Mouse (Mus musculus) v-Abl transformed pro-B cells (cell line): Measurements from ENCODE around the gene Phactr1.

Experiments
- in situ Hi-C, 2 experiments: fragments of 400-800 bp; cut with MboI; formaldehyde crosslinking; loops; one replicate each; pipeline ENCODE4 v1.15.1; 2025; ENCODE audit not compliant: unreplicated experiment in 2 of 2

Gene Phactr1

DNA sequence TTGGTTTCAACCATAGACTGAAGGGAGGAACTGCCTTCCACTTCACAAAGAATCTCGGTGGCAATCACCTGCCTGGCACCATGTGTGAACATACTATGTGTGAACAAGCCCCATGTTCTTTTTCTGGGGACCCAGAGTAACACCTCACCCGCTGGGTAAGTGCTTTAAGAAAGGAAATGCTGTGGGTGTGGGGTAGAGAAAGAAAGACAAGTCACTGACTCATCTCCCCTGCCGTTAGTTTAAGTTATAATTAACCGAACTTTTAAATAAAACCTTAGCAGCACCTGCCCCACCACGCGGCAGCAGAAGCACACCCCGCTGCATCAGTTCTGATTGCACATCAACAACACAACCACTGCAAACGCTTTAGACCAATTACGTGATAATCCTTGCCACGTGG, 171.7 kb downstream of the Phactr1 start:
- in situ Hi-C loops: no loop called here

DNA sequence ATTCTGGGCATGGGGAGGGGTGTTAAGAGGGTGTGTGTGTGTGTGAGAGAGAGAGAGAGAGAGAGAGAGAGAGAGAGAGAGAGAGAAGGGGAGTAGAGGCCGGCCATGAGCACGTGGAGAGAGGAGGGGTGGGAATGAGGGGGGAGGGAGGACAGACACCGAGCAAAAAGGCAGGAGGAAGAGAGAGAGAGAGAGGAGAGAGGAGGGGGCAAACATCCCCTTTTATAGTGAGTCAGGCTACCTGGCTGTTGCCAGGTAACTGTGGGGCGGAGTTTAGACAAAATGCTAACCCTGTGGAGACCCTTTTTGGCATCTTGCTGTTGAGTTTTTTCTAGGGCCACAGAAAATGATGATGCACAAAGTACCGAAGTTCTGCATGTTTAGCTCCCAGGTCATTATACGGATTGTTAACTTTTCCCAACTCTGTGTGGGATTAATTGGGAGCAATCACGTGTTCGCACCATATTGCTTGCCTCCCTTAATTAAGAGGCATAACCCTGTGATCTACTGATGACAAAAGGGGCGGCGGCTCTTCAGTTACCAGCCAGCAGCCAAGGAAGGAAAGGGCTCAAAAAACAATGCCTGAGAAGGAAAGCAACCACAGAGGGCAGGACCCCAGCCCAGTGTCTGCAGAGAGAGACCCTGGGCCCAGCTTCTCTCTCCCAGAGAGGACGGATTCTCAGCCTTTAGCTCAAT, 173.6 kb downstream of the Phactr1 start:
- in situ Hi-C loops: no loop called here

DNA sequence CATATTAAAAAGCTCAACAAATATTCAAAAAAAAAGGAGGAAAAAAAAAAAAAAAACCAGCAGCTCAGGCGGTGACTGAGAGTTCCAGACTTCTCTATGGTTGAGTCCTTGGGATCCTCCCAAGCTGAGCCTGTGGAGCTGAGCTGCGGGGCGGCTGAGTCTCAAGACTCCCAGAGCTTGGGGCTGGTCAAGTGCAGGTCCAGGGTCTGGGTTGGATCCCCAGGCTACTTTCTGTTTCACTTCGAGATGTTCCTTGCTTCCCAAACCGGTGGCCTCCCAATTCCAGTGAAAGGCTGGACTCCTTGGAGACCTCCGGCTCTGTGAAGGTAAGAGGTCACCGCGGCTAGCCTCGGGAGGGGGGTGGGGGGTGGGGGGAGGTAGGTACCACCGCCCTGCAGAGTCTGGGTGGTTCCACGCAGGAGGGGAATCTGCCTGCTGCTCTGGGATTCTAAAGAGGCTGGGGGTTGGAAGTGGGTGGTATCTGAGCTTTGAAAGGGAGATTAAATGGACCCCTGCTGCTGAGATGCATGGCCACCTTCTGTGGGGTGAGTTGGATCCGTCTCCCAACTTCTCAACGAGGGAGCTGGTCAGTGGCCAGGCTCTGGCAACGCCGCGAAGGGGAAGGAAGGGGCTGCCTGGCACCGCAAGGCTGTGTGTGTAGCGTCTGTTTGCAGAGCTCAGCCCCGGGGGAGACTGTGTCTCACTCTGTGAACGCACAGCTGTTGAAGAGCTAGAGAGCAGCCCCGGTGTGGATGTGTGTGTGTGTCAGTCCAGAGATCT, 185.9 kb downstream of the Phactr1 start:
- in situ Hi-C loops: no loop called here

DNA sequence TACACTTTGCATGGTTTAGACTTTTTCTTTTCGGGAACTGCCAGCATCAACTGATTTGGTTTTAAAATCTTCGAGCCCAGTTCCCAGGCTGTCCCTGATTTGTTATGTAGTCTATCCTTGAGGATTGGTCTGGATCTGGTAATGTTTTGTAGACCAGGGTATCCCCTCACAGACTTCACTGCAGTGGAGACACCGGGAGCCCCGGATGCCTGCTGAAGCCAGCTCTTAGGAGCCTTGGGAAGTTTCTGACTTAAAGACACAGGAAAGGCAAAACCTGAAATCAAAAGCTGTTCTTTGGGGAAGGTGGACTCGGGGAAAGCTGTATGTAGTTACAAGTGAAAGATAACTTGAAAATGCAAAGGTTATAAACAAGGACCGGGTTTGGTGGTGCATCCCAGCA, 186.6 kb downstream of the Phactr1 start:
- in situ Hi-C loops: no loop called here

DNA sequence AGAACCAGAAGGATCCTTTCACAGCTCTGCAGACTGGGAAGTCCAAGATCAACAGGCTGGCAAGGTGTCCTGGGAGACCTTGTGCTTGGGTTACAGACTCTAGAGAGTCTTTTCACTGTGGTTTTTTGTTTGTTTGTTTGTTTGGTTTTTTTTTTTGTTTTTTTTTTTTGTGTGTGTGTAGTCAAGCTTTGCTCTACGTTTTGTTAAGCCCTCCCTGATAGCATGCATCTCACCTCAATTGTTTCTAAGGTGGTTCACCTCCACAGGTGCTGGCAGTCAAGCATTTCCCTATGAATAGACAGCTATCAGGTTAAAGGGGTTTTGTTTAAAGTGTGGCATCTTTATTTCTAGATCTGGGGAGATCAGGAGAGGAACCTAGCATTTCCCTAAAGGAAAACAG, 191.7 kb downstream of the Phactr1 start:
- in situ Hi-C loops: no loop called here

DNA sequence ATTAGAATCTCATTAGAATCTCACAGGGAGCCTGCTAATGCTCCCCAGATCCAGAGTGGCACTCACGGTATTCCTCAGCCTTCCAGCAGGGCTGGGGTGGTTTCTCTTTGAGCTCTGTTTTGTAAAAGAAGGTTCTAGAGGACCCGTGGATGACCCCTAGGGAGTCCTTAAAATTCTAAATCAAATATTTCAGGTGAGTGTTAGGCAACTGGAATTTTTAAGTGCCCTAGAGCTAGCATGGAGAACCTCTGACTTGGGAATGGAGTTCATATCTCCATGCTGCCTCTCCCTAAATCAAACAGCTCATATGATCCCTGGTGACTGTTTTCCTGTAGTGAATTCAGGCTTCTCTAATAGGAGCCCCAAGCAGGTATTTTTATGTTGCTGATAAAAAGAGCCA, 197.9 kb downstream of the Phactr1 start:
- in situ Hi-C loops: no loop called here

DNA sequence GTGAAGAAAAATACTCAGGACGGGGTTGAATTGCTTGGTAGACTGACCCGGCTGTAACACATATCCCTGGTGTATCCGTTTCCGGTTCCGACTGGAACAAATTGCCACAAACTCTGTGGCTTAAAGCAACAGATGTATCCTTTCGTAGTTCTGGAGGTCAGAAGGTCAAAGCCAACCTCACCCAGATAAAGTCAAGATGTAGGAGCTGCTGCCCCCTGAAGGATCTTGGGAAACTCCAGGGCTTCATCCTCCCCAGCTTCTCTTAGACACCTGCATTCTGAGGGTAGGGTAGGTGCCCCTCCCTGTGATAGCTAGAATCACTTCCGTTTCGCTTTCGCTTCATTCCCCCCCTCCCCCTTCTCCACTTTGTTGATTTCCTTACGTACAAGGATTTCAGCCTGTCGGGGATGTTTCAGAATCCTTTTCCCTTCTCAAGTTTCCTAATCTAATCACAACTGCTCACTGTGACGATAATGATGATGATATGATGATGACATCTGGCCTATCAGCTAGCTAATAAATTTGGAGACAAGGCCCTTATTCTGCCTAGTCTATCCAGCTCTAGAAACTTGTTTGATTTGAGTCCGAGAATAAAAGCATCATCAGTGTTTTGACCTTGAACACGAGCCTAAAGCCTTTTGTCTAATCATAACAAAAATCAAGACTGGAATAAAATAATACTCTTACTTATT, 203.8 kb downstream of the Phactr1 start:
- in situ Hi-C loops: no loop called here

DNA sequence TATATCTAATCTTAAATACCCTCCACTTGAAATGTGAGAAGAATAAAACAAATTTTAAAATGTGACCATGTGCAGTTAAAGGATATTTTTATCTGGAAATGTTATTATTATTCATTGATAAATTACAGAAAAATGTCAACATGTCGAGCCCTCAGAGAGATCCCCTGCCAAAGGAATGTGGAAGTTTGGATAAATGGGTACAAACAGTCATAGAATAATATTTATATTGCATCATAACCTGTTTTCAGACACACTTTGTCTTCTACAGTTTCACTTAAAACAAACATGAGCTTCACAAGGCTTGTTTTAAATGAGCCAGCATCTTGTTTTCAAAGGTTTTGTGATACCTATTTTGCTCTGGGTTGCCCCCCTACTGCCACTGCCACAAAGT, 204.3 kb downstream of the Phactr1 start:
- in situ Hi-C loops: no loop called here

DNA sequence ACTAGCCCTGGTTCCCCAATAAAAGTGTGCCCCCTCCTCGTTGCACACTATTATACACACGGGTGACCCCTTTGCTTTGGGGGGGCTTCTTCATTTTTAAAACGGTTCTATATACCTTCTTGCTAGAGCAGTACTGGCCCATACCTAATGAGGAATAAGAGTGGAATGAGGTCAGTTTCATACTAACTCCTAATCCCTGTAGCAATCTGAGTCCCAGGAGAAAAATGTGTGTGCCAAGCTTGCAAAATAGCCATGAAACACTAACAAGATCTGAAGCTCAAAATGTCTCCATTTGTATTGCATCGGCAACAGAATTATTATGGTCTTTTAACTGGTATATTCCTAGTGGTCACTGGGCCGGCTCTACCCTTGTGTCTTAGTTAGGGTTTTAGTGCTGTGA, 207.3 kb downstream of the Phactr1 start:
- in situ Hi-C loops: no loop called here

DNA sequence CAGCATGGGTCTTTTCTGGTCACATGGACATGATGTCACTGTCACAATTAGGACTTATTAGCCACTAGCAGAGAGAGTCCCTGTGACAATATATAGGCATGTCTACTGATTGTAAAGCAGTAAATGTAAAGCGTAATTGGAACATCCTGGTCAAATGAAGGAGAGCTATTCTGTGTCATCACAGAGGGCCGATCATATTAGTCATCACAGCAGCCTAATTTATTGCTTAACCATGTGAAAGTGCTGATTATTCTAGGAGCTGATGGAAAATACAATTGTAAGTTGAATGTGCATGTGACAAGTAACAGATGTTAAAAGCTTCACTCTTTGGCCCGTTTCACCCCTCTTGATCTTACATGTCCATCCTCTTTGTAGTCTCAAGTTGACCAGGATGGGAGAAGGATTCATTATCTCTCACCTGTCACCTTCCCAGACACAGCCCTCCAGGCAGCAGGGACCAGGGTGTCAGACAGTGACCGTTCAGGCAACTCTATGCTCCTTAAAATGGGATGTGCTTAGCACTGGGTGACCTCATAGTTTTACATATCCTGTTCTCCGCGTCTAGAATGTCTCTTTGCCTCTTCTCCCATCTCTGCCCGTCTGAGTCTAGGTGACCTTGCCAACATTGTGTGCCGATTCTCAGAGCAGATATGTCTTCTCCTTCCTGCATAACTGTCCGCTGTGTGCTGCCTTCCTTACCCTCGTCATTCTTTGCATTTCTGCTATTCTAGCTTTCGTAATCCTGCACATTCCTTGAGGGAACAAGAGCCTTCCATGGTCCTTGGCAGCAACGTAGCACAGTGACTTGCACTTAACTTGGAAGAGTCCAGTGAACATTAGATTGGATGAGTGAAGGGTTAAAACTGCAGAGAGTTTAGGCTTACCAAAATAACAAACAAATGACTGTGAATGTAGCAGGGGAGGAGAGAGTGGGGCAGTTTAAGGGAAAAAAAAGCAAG, 209.4 kb downstream of the Phactr1 start:
- in situ Hi-C loops: no loop called here

DNA sequence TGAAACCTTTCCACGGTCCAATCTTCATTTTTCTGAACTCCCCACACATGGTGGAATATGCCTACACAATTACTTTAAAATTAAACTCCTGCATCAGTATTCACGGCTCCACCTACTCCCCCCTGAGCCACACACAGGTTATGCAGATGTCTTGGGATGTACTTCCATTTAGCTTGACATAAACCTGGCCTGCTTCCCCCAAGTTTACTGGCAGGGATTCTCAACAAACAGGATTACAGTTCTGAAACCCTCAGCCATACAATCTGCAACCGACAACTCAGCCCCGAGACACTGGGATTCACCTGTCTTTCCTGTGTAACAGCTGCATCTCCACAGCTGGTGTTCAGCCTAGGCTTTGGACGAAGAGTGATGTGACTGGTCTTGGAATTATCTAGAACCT, 210.2 kb downstream of the Phactr1 start:
- in situ Hi-C loops: no loop called here

DNA sequence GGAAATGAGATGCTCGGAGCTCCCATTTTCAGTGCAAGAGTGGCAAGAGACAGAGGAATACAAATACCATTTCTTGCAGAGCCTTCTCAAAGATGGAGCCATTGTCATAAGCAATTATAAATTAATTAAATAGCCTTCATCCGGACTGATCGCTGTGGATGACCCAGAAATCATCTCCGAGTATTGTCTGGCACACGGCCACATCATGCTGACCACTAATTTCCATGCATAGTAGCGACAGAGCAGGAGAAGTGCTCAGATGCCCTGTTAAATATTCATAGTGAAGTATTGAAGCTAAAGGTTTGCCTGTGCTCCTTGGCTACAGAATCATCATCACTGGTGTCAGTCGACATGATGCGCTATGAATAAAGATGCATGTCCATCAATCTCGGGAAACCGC, 213.6 kb downstream of the Phactr1 start:
- in situ Hi-C loops: no loop called here

DNA sequence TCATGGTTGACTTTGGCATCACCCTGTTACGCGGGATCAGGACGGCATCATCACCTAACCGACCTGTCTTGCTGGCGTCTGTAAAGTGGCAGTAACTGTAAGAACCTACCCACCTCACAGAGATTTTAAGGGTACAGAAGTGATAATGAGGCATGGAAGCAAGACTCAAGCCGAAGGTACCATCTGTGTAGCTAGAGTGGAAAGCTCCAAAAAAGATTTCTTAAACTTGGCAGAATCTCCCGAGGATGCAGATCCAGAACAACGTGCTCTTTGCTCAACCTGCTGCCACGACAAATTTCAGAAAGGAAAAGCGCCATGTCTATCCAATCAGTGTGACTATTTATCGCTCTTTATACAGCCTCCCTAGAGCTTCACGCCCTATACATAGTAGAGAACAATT, 214.2 kb downstream of the Phactr1 start:
- in situ Hi-C loops: no loop called here

DNA sequence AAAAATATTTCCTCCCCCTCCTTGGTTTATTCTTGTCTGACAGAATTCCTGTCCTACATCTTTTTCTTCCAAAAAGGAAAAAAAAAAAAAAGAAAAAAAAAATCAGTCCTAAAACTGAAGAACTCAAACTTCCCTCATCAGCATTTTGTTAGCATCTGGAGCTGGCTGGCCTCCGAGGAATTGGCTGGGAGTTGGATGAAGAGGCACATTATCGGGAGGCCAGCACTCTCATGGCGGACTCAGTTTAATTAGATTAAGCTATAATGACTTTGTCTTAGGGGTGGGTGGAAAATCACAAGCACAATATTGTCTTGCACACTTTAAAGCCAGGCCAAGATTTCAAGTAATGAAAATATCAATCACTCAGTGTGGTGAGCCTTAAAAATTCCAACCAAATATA, 215.6 kb downstream of the Phactr1 start:
- in situ Hi-C loops: no loop called here

DNA sequence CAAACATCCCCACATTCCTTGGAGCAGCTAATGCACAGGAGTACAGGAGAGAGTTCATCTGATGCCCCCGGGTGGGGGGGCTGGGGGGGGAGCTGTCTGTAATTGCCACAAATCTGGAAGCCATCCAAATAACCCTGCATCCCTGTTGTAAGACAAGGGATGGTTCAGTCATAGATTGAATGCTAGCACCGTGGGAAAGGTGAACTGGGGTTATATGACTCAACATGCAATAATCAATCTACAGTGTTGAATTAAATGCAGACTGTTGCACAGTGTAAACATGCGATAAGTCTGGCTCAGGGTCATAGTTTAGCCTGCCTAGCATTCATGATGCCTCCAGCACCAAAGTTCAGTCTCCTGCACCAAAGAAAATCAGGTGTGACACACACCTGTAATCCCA, 219.2 kb downstream of the Phactr1 start:
- in situ Hi-C loops: no loop called here

DNA sequence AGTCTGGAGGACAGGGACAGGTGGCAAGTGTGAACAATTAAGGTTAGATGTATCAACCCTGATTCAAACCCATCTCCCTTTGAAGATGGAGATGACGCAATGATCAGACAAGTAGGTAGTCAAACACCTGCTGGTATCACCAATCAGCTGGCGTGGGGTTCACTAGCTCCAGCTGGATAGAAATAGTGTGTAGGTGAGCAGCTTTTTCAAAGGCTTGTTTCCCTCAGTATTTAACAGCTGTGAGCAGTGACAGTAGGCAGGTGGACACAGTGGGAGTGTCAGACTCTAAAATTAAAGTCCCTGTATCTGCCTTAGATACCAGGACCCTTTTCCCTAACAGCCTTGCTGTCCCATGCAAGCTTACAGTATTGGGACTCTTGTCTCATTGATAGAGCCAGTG, 221.4 kb downstream of the Phactr1 start:
- in situ Hi-C loops: no loop called here

DNA sequence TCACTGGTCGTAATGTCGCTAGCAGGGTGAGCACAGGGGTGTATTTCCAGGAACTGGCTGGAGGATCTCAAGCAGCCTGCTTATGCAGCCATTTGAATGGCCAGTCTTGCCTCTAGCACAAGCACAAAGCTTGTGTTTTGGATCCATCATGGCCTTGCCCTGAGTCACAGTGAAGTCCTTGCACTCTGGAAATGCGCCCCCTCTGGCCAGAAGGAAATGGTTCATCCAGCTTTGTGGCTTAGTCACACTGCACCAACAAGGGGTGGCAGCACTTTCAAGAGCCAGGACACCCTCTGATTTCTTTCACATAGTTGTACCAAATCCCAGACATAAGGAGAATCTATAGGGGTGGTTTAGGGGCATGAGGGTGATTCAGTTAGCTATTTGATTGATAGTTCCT, 222.4 kb downstream of the Phactr1 start:
- in situ Hi-C loops: no loop called here

DNA sequence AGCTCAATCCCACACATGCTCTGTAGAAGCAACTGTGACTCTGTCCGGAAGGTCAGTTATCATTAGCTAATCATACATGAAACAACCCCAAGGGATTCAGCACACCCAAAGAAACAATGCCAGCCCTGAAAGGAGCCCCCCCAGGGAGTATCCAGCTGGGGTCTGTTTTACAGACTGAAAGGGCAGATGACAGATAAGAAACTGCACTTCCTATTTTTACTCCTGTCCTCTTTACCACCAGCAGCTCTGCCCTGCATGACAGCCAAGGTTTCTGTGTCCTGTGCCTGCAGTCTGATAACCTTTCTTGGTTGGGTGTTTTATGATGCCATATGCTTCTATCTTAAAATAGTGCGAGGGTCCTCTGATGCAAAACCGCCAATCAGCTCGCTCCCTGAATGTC, 225.4 kb downstream of the Phactr1 start:
- in situ Hi-C loops: no loop called here

DNA sequence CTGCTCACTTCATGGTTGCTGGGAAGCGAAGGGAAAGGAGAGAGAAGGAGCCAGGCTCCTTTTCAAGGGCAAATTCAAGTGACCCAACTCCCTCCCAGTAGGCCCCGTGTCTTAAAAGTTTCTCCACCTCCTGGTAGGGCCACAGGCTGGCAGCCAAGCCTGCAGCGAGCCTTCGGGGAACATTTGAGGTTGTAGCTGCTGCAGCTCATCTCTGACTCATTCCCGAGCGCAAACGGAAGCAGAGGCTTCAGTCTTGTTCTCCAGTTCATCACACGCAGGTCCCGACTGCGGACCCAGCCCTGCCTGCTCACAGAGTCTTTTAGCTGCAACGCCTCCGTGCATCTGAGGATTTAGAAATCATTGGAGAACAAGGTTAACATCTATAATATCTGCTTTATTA, 226.6 kb downstream of the Phactr1 start:
- in situ Hi-C loops: no loop called here

DNA sequence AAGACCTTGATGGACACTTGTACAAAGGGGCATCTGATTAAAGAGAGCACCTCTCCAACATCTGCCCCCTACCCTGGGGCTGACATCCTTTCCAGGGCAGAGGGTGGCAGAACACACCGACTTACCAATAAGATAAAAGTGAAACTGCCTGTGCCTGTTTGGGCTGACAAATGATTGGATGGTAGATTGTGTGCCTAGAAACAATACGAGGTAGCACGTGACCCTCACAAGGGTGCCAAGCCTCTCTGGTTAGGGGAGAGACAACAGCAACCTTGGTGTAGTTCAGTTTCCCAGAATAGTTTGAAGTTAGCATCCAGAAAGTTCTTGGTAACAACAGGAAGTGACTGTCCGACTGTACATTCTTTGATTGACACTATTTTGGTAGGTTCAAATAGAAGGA, 234.7 kb downstream of the Phactr1 start:
- in situ Hi-C loops: no loop called here

DNA sequence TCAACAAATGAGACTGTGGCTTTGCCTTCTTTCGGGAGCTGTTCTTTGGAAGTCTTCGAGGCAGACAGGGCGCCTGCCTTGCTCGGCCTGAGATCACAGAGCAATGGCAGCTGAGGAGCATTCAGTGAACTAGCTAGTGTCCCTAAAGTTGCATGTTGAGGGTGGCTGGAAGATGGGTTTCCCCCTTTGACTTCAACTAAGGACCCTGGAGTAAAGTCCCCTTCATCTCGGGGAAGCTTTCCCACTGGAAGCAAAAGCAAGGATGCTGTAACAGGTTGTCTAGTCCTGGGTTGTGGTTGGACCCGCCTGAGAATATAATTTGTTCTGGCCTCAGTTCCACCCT, 235.4 kb downstream of the Phactr1 start:
- in situ Hi-C loops: no loop called here
